Mouse (Mus musculus): ENCODE measurements around the gene Cep97. TPM values are rescaled to one million over a fixed set of nuclear protein-coding genes. Genes with fewer than 3 reads are reported as not detected.

Cep97 gene
- total RNA-seq, 1 experiment, result 12.5 TPM

GRCm38 (mm10) chr16:55972626-55973201, 38.1 kb upstream of the Cep97 start:
- no peak for DNase-seq (ENCODE audit: low read depth, low spot score)
- in situ Hi-C loops (cut with MboI; ENCODE audit: low sequenced_read_pairs in 2 of 2, unreplicated experiment in 2 of 2), result no loop called here
- H3K9me3 ChIP-seq (ENCODE audit: control insufficient read depth, insufficient read depth, low read depth, low read length), result no peaks in the 10 kb centered on the region
- H3K36me3 ChIP-seq (ENCODE audit: control insufficient read depth, insufficient read depth, low read length, poor library complexity, severe bottlenecking), result peaks cover 32% of the 10 kb centered on the region
- H3K4me3 ChIP-seq (ENCODE audit: insufficient read depth in 1 of 2, low read depth in 1 of 2, low read length in 2 of 2, poor library complexity in 1 of 2, severe bottlenecking in 1 of 2), result peak overlapping the region; percentile 56 to 73
- TF ChIP-seq ZC3H11A (IDR thresholded peaks at IDR 0.05; ENCODE audit: borderline replicate concordance, low read depth, low read length) (no peak), MAFK (IDR thresholded peaks at IDR 0.05; ENCODE audit: insufficient read depth, low read depth, low read length) (no peak), ZNF384 (IDR thresholded peaks at IDR 0.05; ENCODE audit: low read depth, low read length) (no peak), CHD2 (IDR thresholded peaks at IDR 0.05; ENCODE audit: low read depth, low read length) (no peak; the same call in 1 of the 2 replicates), HCFC1 (IDR thresholded peaks at IDR 0.05; ENCODE audit: borderline replicate concordance, insufficient read depth, low read length) (no peak)
- peak overlapping the region; percentile 68; the same call in 1 of the 2 replicates for H3K9ac ChIP-seq (ENCODE audit: insufficient read depth, low read depth, low read length, poor library complexity, severe bottlenecking)
- peak overlapping the region; percentile 48; the same call in 1 of the 2 replicates for H3K27ac ChIP-seq (ENCODE audit: insufficient read depth, low read depth, low read length, poor library complexity, severe bottlenecking)
- H3K4me1 ChIP-seq (ENCODE audit: control insufficient read depth in 2 of 2, insufficient read depth in 2 of 2, low read length in 2 of 2, poor library complexity in 1 of 2), result peaks cover 0 to under 1% of the 10 kb centered on the region in 2 experiments; a peak in 1 of 4 replicates

GRCm38 (mm10) chr16:55971735-55972615, 37.3 kb upstream of the Cep97 start:
- TF ChIP-seq ZNF384 (IDR thresholded peaks at IDR 0.05; ENCODE audit: low read depth, low read length) (no peak), MAFK (IDR thresholded peaks at IDR 0.05; ENCODE audit: insufficient read depth, low read depth, low read length) (no peak)
- Histone ChIP-seq H3K36me3 (ENCODE audit: control insufficient read depth, insufficient read depth, low read length, poor library complexity, severe bottlenecking) (peaks cover 37% of the 10 kb centered on the region), H3K4me3 (ENCODE audit: insufficient read depth in 1 of 2, low read depth in 1 of 2, low read length in 2 of 2, poor library complexity in 1 of 2, severe bottlenecking in 1 of 2) (no peak overlapping the region), H3K9me3 (ENCODE audit: control insufficient read depth, insufficient read depth, low read depth, low read length) (no peaks in the 10 kb centered on the region), H3K9ac (ENCODE audit: insufficient read depth, low read depth, low read length, poor library complexity, severe bottlenecking) (no peak overlapping the region), H3K27ac (ENCODE audit: insufficient read depth, low read depth, low read length, poor library complexity, severe bottlenecking) (peak overlapping the region; percentile 38; the same call in 1 of the 2 replicates), H3K4me1 (ENCODE audit: control insufficient read depth in 2 of 2, insufficient read depth in 2 of 2, low read length in 2 of 2, poor library complexity in 1 of 2) (peaks cover 0 to 2% of the 10 kb centered on the region in 2 experiments; a peak in 1 of 4 replicates)
- in situ Hi-C loops (cut with MboI; ENCODE audit: low sequenced_read_pairs in 2 of 2, unreplicated experiment in 2 of 2), result no loop called here
- DNase-seq (ENCODE audit: low read depth, low spot score), result no peak

GRCm38 (mm10) chr16:55970416-55970815, 35.8 kb upstream of the Cep97 start:
- Histone ChIP-seq H3K27ac (ENCODE audit: insufficient read depth, low read depth, low read length, poor library complexity, severe bottlenecking) (no peak overlapping the region), H3K4me3 (ENCODE audit: insufficient read depth in 1 of 2, low read depth in 1 of 2, low read length in 2 of 2, poor library complexity in 1 of 2, severe bottlenecking in 1 of 2) (no peak overlapping the region), H3K9me3 (ENCODE audit: control insufficient read depth, insufficient read depth, low read depth, low read length) (no peaks in the 10 kb centered on the region), H3K36me3 (ENCODE audit: control insufficient read depth, insufficient read depth, low read length, poor library complexity, severe bottlenecking) (peaks cover 39% of the 10 kb centered on the region), H3K4me1 (ENCODE audit: control insufficient read depth in 2 of 2, insufficient read depth in 2 of 2, low read length in 2 of 2, poor library complexity in 1 of 2) (peaks cover 0 to 2% of the 10 kb centered on the region in 2 experiments; a peak in 1 of 4 replicates), H3K9ac (ENCODE audit: insufficient read depth, low read depth, low read length, poor library complexity, severe bottlenecking) (no peak overlapping the region)
- in situ Hi-C loops (cut with MboI; ENCODE audit: low sequenced_read_pairs in 2 of 2, unreplicated experiment in 2 of 2), result no loop called here
- no peak for DNase-seq (ENCODE audit: low read depth, low spot score)
- TF ChIP-seq CHD2 (IDR thresholded peaks at IDR 0.05; ENCODE audit: low read depth, low read length) (no peak), MAFK (IDR thresholded peaks at IDR 0.05; ENCODE audit: insufficient read depth, low read depth, low read length) (no peak), HCFC1 (IDR thresholded peaks at IDR 0.05; ENCODE audit: borderline replicate concordance, insufficient read depth, low read length) (no peak), ZNF384 (IDR thresholded peaks at IDR 0.05; ENCODE audit: low read depth, low read length) (no peak), ZC3H11A (IDR thresholded peaks at IDR 0.05; ENCODE audit: borderline replicate concordance, low read depth, low read length) (no peak)

- DNase-seq (ENCODE audit: low read depth, low spot score), result no peak
- H3K4me3 ChIP-seq (ENCODE audit: insufficient read depth in 1 of 2, low read depth in 1 of 2, low read length in 2 of 2, poor library complexity in 1 of 2, severe bottlenecking in 1 of 2), result peak overlapping the region in 1 of 2 experiments; percentile 32; a peak in 2 of 4 replicates
- no peak overlapping the region for H3K27ac ChIP-seq (ENCODE audit: insufficient read depth, low read depth, low read length, poor library complexity, severe bottlenecking)
- H3K4me1 ChIP-seq (ENCODE audit: control insufficient read depth in 2 of 2, insufficient read depth in 2 of 2, low read length in 2 of 2, poor library complexity in 1 of 2), result peaks cover 0 to 2% of the 10 kb centered on the region in 2 experiments; a peak in 1 of 4 replicates
- H3K9me3 ChIP-seq (ENCODE audit: control insufficient read depth, insufficient read depth, low read depth, low read length), result no peaks in the 10 kb centered on the region
- TF ChIP-seq CHD2 (IDR thresholded peaks at IDR 0.05; ENCODE audit: low read depth, low read length) (no peak), ZNF384 (IDR thresholded peaks at IDR 0.05; ENCODE audit: low read depth, low read length) (no peak), HCFC1 (IDR thresholded peaks at IDR 0.05; ENCODE audit: borderline replicate concordance, insufficient read depth, low read length) (no peak)
- peaks cover 39% of the 10 kb centered on the region for H3K36me3 ChIP-seq (ENCODE audit: control insufficient read depth, insufficient read depth, low read length, poor library complexity, severe bottlenecking)
- H3K9ac ChIP-seq (ENCODE audit: insufficient read depth, low read depth, low read length, poor library complexity, severe bottlenecking), result no peak overlapping the region; the same call in 1 of the 2 replicates
- in situ Hi-C loops (cut with MboI; ENCODE audit: low sequenced_read_pairs in 2 of 2, unreplicated experiment in 2 of 2), result no loop called here
These were observed 34.5 kb upstream of the Cep97 start for GRCm38 (mm10) chr16:55969147-55969546.

Data from ES-E14 (cell line).